8 mouse cellular contexts compared by ENCODE assay signal in genomic region chr9:108094184-108094941, GRCm38 (mm10). TPM values are rescaled to one million over a fixed set of nuclear protein-coding genes. Genes with fewer than 3 reads are reported as not detected.
DNase-seq lines count a peak whose midpoint lies in the region; ATAC-seq and TF ChIP-seq lines count a peak whose summit lies in the region.

Gene Apeh (minus strand): TSS chr9:108094606.

- H3K4me3 ChIP-seq in bone marrow macrophage, adult 2 months (ENCODE audit: insufficient read depth, low read length), result peak within 1 kb of the TSS; percentile 84
- H3K4me3 ChIP-seq in embryonic fibroblast, embryonic 13.5 days (ENCODE audit: insufficient read depth, low read length), result peak within 1 kb of the TSS; percentile 81
- peak within 1 kb of the TSS; percentile 81 for H3K4me3 ChIP-seq in kidney, embryonic 14.5 days (ENCODE audit: low read length)
- peak within 1 kb of the TSS; percentile 66 for H3K4me3 ChIP-seq in limb, embryonic 15.5 days

- peaks cover 36% of the 10 kb centered on the region for H3K36me3 ChIP-seq in kidney, embryonic 14.5 days (ENCODE audit: control insufficient read depth, insufficient read depth, low read length)
- H3K36me3 ChIP-seq in limb, embryonic 15.5 days, result peaks cover 36% of the 10 kb centered on the region

- no peaks in the 10 kb centered on the region for H3K27me3 ChIP-seq in kidney, embryonic 14.5 days (ENCODE audit: control insufficient read depth, insufficient read depth, low read length)
- no peaks in the 10 kb centered on the region for H3K27me3 ChIP-seq in limb, embryonic 15.5 days

- DNase-seq in A20 (ENCODE audit: low read depth, low spot score), result peak; percentile 98
- DNase-seq in heart, adult 9 months (ENCODE audit: low spot score in 2 of 2), result peak; percentile 95 to 96
- peak; percentile 87 to 93 for DNase-seq in monocyte, adult 2 months (ENCODE audit: low read depth in 1 of 2, low spot score in 2 of 2)
- peak; percentile 97 for DNase-seq in spleen, postnatal 36 days (ENCODE audit: low spot score in 2 of 2)

- H3K4me2 ChIP-seq in kidney, embryonic 14.5 days (replicated peaks; ENCODE audit: low read depth, low read length), result peak within 1 kb of the TSS; percentile 96
- peak within 1 kb of the TSS; percentile 98 for H3K4me2 ChIP-seq in limb, embryonic 15.5 days

- H3K9me3 ChIP-seq in kidney, embryonic 14.5 days (ENCODE audit: control insufficient read depth, low read length), result no peaks in the 10 kb centered on the region
- no peaks in the 10 kb centered on the region for H3K9me3 ChIP-seq in limb, embryonic 15.5 days

- peak; percentile 94 for ATAC-seq in kidney, embryonic 14.5 days (ENCODE audit: low FRiP score, low TSS enrichment)
- ATAC-seq in limb, embryonic 15.5 days (ENCODE audit: insufficient number of reproducible peaks, low FRiP score, low TSS enrichment, low read depth), result peak; percentile 85

- H3K4me1 ChIP-seq in bone marrow macrophage, adult 2 months (ENCODE audit: control insufficient read depth, insufficient read depth, low read length), result peaks cover 6% of the 10 kb centered on the region
- no peaks in the 10 kb centered on the region for H3K4me1 ChIP-seq in embryonic fibroblast, embryonic 13.5 days (ENCODE audit: control insufficient read depth, insufficient read depth, low read length)
- H3K4me1 ChIP-seq in kidney, embryonic 14.5 days (ENCODE audit: control insufficient read depth, insufficient read depth, low read length), result peaks cover 16% of the 10 kb centered on the region; the same call in 1 of the 2 replicates
- peaks cover 28% of the 10 kb centered on the region for H3K4me1 ChIP-seq in limb, embryonic 15.5 days

- TF ChIP-seq POLR2A in bone marrow macrophage, adult 2 months (IDR thresholded peaks at IDR 0.05; ENCODE audit: borderline replicate concordance, low read depth, low read length), result no peak
- peak; percentile 60 for TF ChIP-seq POLR2A in embryonic fibroblast, embryonic 13.5 days (IDR thresholded peaks at IDR 0.05; ENCODE audit: low read depth, low read length)

- peak within 1 kb of the TSS; percentile 69 for H3K9ac ChIP-seq in kidney, embryonic 14.5 days (ENCODE audit: low read depth, low read length)
- H3K9ac ChIP-seq in limb, embryonic 15.5 days, result peak within 1 kb of the TSS; percentile 51

- no peak for TF ChIP-seq CTCF in bone marrow macrophage, adult 2 months (IDR thresholded peaks at IDR 0.05; ENCODE audit: low read depth, low read length)
- no peak for TF ChIP-seq CTCF in embryonic fibroblast, embryonic 13.5 days (IDR thresholded peaks at IDR 0.05; ENCODE audit: borderline replicate concordance, insufficient read depth, low read length)

- 0 out of 2 replicates have a peak within 1 kb of the TSS, but pooled peaks have one; percentile 16 for H3K27ac ChIP-seq in bone marrow macrophage, adult 2 months (ENCODE audit: insufficient read depth, low read depth, low read length)
- peak within 1 kb of the TSS; percentile 51; the same call in 1 of the 2 replicates for H3K27ac ChIP-seq in embryonic fibroblast, embryonic 13.5 days (ENCODE audit: insufficient read depth, low read length)
- peak within 1 kb of the TSS; percentile 42 for H3K27ac ChIP-seq in kidney, embryonic 14.5 days (ENCODE audit: low read depth, low read length)
- H3K27ac ChIP-seq in limb, embryonic 15.5 days, result peak within 1 kb of the TSS; percentile 86

- under 1% methylated on average over 52 of the region's 52 CpGs for WGBS in kidney, embryonic 14.5 days
- WGBS in limb, embryonic 15.5 days, result under 1% methylated on average over 52 of the region's 52 CpGs

RNA-seq across cellular contexts. Expression of gene Apeh, which starts in this region (rescaled TPM):
- 52.2 and 52.7 TPM in 2 replicates for polyA plus RNA-seq in bone marrow macrophage, adult 2 months (2012; ENCODE audit: insufficient read depth, insufficient read length, missing spikeins)
- 53.4 and 63.9 TPM in 2 replicates for polyA plus RNA-seq in embryonic fibroblast, embryonic 13.5 days (2011; ENCODE audit: insufficient read length, low read depth, missing spikeins)
- polyA plus RNA-seq in kidney, embryonic 14.5 days (2014; fragmentation: Nextera tagmentation; extraction: Ambion mirVana), result 55.2 and 57.8 TPM in 2 replicates
- polyA plus RNA-seq in limb, embryonic 15.5 days (2015; fragmentation: Nextera tagmentation; extraction: Ambion mirVana), result 41.8 and 45.4 TPM in 2 replicates

Comparison
In these comparisons a context has a peak if more than half of its experiments do, and no peak if none do; other contexts are left out.
1. Peak in every context shown above with its lines: DNase-seq, ATAC-seq, H3K4me3 ChIP-seq and H3K27ac ChIP-seq.
2. H3K27ac ChIP-seq: peak in every context shown above with its lines; median percentile 86 in limb, embryonic 15.5 days; 51 in embryonic fibroblast, embryonic 13.5 days; 42 in kidney, embryonic 14.5 days; 16 in bone marrow macrophage, adult 2 months.